Mouse (Mus musculus) CH12.LX (cell line): Measurements from ENCODE around the gene Ankrd39. TPM values are rescaled to one million over a fixed set of nuclear protein-coding genes. Genes with fewer than 3 reads are reported as not detected.

Experiments
- DNase-seq: peaks from one replicate; pipeline ENCODE4 v3.0.0-alpha.2; 2013; ENCODE audit errors: extremely low read depth
- H3K27ac ChIP-seq: 2 replicates; pipeline ENCODE4 v1.5.1; 2012; ENCODE audit warnings: low read depth, mild to moderate bottlenecking, control low read depth, moderate library complexity; ENCODE audit not compliant: insufficient read depth
- H3K27me3 ChIP-seq: replicated peaks from 2 replicates; pipeline ENCODE3; 2012; ENCODE audit warnings: inconsistent platforms
- H3K36me3 ChIP-seq, 2 experiments: replicated peaks in 1 of 2; 2 replicates each; pipeline versions ENCODE3 to v1.6.1; 2012; ENCODE audit warnings: inconsistent platforms in 1 of 2, low read length in 1 of 2, mild to moderate bottlenecking in 1 of 2, mixed read lengths in 1 of 2, moderate library complexity in 1 of 2; ENCODE audit not compliant: control insufficient read depth in 1 of 2, insufficient read depth in 1 of 2
- H3K4me1 ChIP-seq, 2 experiments: 2 replicates each; pipeline ENCODE4 v1.6.1; 2012; ENCODE audit warnings: inconsistent platforms in 1 of 2, moderate library complexity in 1 of 2; ENCODE audit not compliant: insufficient read depth in 2 of 2, control insufficient read depth in 1 of 2
- H3K4me2 ChIP-seq: 2 replicates; pipeline ENCODE4 v1.6.1; 2012; ENCODE audit warnings: low read depth, mild to moderate bottlenecking, control low read depth; ENCODE audit not compliant: poor library complexity, insufficient read depth, severe bottlenecking
- H3K4me3 ChIP-seq, 3 experiments: fragments of 150-350 bp in 1 of 3; sonication (generic) in 1 of 3; replicated peaks in 1 of 3; 2 replicates each; pipeline versions ENCODE3 to v1.5.1; 2011 to 2012; ENCODE audit warnings: low read depth in 2 of 3, low read length in 2 of 3, mild to moderate bottlenecking in 2 of 3, moderate library complexity in 2 of 3, control low read depth in 1 of 3, improper control_type of control experiment in 1 of 3, inconsistent platforms in 1 of 3, mixed read lengths in 1 of 3; ENCODE audit not compliant: poor library complexity in 1 of 3
- H3K79me2 ChIP-seq: replicated peaks from 2 replicates; pipeline ENCODE4 v1.6.1; 2012; ENCODE audit warnings: mild to moderate bottlenecking, moderate library complexity; ENCODE audit not compliant: control insufficient read depth, poor library complexity, insufficient read depth, severe bottlenecking; ENCODE audit errors: extremely low read depth
- H3K9ac ChIP-seq: 2 replicates; pipeline ENCODE4 v1.6.1; 2012; ENCODE audit warnings: low read depth, mild to moderate bottlenecking, control low read depth, moderate library complexity; ENCODE audit not compliant: insufficient read depth
- H3K9me3 ChIP-seq: replicated peaks from 2 replicates; pipeline ENCODE3; 2012; ENCODE audit warnings: low read length, inconsistent platforms, mixed read lengths
- BHLHE40 ChIP-seq: IDR thresholded peaks from 2 replicates; pipeline ENCODE4 v1.6.1; 2011; ENCODE audit warnings: mild to moderate bottlenecking, low read depth, low read length, improper control_type of control experiment
- CHD1 ChIP-seq: IDR thresholded peaks from 2 replicates; pipeline ENCODE4 v1.6.1; 2012; ENCODE audit warnings: low read depth, low read length, improper control_type of control experiment, inconsistent platforms
- CHD2 ChIP-seq: IDR thresholded peaks from 2 replicates; pipeline ENCODE4 v1.6.1; 2011; ENCODE audit warnings: low read length, improper control_type of control experiment
- CTCF ChIP-seq, 2 experiments: IDR thresholded peaks in 1 of 2; conservative IDR thresholded peaks in 1 of 2; 2 replicates each; pipeline ENCODE4 v1.5.1; 2011 to 2012; ENCODE audit warnings: low read depth in 2 of 2, low read length in 2 of 2, improper control_type of control experiment in 1 of 2, inconsistent platforms in 1 of 2, mild to moderate bottlenecking in 1 of 2, moderate library complexity in 1 of 2
- E2F4 ChIP-seq: IDR thresholded peaks from 2 replicates; pipeline ENCODE4 v1.6.1; 2011; ENCODE audit warnings: low read depth, low read length, improper control_type of control experiment; ENCODE audit not compliant: insufficient replicate concordance
- EP300 ChIP-seq: IDR thresholded peaks from 2 replicates; pipeline ENCODE4 v1.6.1; 2011; ENCODE audit warnings: low read length, improper control_type of control experiment
- GABPA ChIP-seq: IDR thresholded peaks from 2 replicates; pipeline ENCODE4 v1.6.1; 2012; ENCODE audit warnings: low read depth, low read length, improper control_type of control experiment, inconsistent platforms; ENCODE audit not compliant: insufficient replicate concordance
- IRF4 ChIP-seq: IDR thresholded peaks from 2 replicates; pipeline ENCODE4 v1.6.1; 2014; ENCODE audit warnings: low read depth, mild to moderate bottlenecking, inconsistent platforms, low read length, improper control_type of control experiment
- JUND ChIP-seq: conservative IDR thresholded peaks from 2 replicates; pipeline ENCODE4 v1.6.1; 2011; ENCODE audit warnings: low read depth, low read length, improper control_type of control experiment
- KAT2A ChIP-seq: IDR thresholded peaks from 2 replicates; pipeline ENCODE4 v1.6.1; 2012; ENCODE audit warnings: low read length, improper control_type of control experiment, inconsistent platforms; ENCODE audit not compliant: insufficient replicate concordance
- MAFK ChIP-seq: IDR thresholded peaks from 2 replicates; pipeline ENCODE4 v1.6.1; 2011; ENCODE audit warnings: low read length, improper control_type of control experiment; ENCODE audit not compliant: insufficient replicate concordance
- MAZ ChIP-seq: IDR thresholded peaks from 2 replicates; pipeline ENCODE4 v1.6.1; 2012; ENCODE audit warnings: low read depth, mild to moderate bottlenecking, inconsistent platforms, low read length, improper control_type of control experiment, moderate library complexity
- MYC ChIP-seq: IDR thresholded peaks from 2 replicates; pipeline ENCODE4 v1.6.1; 2011; ENCODE audit warnings: low read depth, mild to moderate bottlenecking, improper control_type of control experiment, low read length
- POLR2A ChIP-seq: IDR thresholded peaks from 2 replicates; pipeline ENCODE4 v1.6.1; 2011; ENCODE audit warnings: low read depth, mild to moderate bottlenecking, improper control_type of control experiment, low read length
- POLR2AphosphoS2 ChIP-seq: IDR thresholded peaks from 2 replicates; pipeline ENCODE4 v1.6.1; 2011; ENCODE audit warnings: low read depth, low read length, improper control_type of control experiment
- RAD21 ChIP-seq: IDR thresholded peaks from 2 replicates; pipeline ENCODE4 v1.6.1; 2011; ENCODE audit warnings: low read depth, mild to moderate bottlenecking, low read length, improper control_type of control experiment, moderate library complexity
- USF1 ChIP-seq: IDR thresholded peaks from 2 replicates; pipeline ENCODE4 v1.6.1; 2014; ENCODE audit warnings: low read depth, mild to moderate bottlenecking, inconsistent platforms, low read length, improper control_type of control experiment
- ZKSCAN1 ChIP-seq: IDR thresholded peaks from 2 replicates; pipeline ENCODE4 v1.6.1; 2012; ENCODE audit warnings: low read depth, inconsistent platforms, low read length, improper control_type of control experiment, borderline replicate concordance
- ZNF384 ChIP-seq: IDR thresholded peaks from 2 replicates; pipeline ENCODE4 v1.6.1; 2012; ENCODE audit warnings: low read depth, low read length, improper control_type of control experiment, inconsistent platforms
- dilution Hi-C: fragments of 300-500 bp; cut with MboI; formaldehyde crosslinking; loops from 2 replicates; pipeline ENCODE4 v1.14.3; 2020; ENCODE audit warnings: low sequenced_read_pairs; ENCODE audit not compliant: extremely low pct_unique_long_range_greater_than_20kb, extremely low pct_ligation_motif_present
- in situ Hi-C: fragments of 300-500 bp; cut with MboI; formaldehyde crosslinking; loops from 3 replicates; pipeline ENCODE4 v1.14.3; 2019; ENCODE audit warnings: low sequenced_read_pairs, low pct_ligation_motif_present, low pct_unique_long_range_greater_than_20kb, mixed read lengths
- polyA plus RNA-seq: library from polyadenylated mRNA; unstranded; fragments of >175 nt; gene quantifications from 2 replicates; pipeline ENCODE4 v1.2.1, GENCODE M21; 2012; ENCODE audit warnings: low read depth; ENCODE audit not compliant: insufficient read length
- total RNA-seq, 2 experiments: library from RNA; depleted of rRNA; stranded (reverse); fragments of 300-350 nt in 1 of 2; fragments of >200 nt in 1 of 2; gene quantifications; 2 replicates each; pipeline ENCODE4 v1.2.3; 2012 to 2014

Gene Ankrd39
- total and polyA plus RNA-seq, 3 experiments, result 4.3 to 14.8 (median 11.6) TPM

DNA sequence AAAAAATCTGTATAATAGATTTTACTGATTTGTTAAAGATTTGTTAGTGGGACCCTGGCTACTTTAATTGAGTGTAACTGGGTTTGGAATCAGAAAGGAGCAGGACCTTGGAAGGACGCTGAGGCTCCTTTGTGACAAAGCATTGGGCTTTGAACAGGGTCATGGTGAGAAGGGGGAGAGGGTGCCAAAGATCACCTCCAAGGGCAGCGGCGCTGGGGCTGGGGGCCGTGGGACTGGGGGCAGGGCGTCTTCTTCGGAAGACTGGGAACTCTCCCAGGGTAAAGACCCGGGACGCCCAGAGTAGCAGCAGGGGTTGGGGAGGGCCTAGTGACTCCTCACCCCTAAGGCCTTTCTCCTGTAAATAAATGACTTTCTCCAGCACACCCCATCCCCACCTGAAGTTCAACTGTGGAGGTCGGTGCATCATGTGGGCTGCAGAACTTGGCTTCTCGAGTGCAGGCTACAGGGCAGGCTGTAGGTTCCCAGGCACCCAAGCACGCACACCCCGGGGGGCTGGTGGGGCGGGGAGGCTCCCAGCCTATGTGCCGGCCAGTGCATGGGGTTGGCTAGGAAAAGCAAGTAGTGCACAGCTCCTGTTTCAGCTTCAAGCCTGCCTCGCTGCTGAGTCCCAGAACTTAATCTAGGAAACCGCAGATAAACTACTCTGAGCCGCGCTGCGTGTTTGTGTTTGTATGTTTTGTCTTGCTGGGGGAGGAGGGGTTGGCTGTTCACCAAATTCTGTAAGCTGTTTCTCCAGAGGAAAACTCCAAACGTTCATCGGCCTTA, 20.8 kb upstream of the Ankrd39 start:
- in situ Hi-C loops (loop anchor here (5.0 kb wide), 1 partner anchor 34 kb away; no protein-coding TSS in a partner anchor), dilution Hi-C loops (no loop called here)
- Histone ChIP-seq H3K9ac (no peak overlapping the region), H3K4me3 (no peak overlapping the region), H3K4me1 (peaks cover 22 to 63% of the 10 kb centered on the region in 2 experiments), H3K27me3 (no peaks in the 10 kb centered on the region), H3K79me2 (no peaks in the 10 kb centered on the region), H3K4me2 (no peak overlapping the region), H3K27ac (no peak overlapping the region), H3K9me3 (no peaks in the 10 kb centered on the region), H3K36me3 (no peaks in the 10 kb centered on the region)
- TF ChIP-seq POLR2A (no peak), GABPA (no peak), POLR2AphosphoS2 (no peak), ZNF384 (no peak), BHLHE40 (no peak), JUND (no peak), USF1 (no peak), EP300 (no peak), ZKSCAN1 (no peak), MYC (no peak), KAT2A (no peak), MAZ (no peak), CTCF (conservative IDR thresholded peaks at IDR 0.05 in 1 of 2, IDR thresholded peaks at IDR 0.05 in 1 of 2; ENCODE audit: low read depth in 2 of 2, low read length in 2 of 2) (no peak), RAD21 (no peak), CHD1 (no peak), MAFK (no peak), IRF4 (no peak), E2F4 (no peak)
- DNase-seq, result no peak

DNA sequence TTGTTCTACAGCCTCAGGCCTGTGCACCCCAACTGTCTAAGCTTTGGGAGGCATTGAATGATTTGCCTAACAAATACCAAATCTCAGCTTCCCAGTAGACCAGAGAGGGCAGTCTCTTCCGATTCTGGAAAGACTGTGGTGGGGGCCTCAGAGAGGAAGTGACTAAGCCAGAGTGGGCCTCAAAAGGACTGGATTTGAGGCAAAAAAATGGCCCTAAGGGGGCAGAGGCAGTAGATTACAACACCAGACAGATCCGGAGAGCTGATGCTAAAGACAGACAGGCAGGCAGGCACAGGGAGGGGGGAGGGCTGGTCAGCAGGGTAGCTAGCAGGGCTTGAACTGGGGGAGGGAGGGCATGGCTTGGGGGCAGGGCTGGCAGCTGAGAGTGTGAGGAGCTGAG, 19.2 kb upstream of the Ankrd39 start:
- Histone ChIP-seq H3K27me3 (no peaks in the 10 kb centered on the region), H3K27ac (no peak overlapping the region), H3K36me3 (no peaks in the 10 kb centered on the region), H3K9me3 (no peaks in the 10 kb centered on the region), H3K4me1 (peaks cover 20 to 56% of the 10 kb centered on the region in 2 experiments), H3K4me2 (no peak overlapping the region), H3K9ac (no peak overlapping the region), H3K4me3 (no peak overlapping the region), H3K79me2 (no peaks in the 10 kb centered on the region)
- dilution Hi-C loops (no loop called here), in situ Hi-C loops (loop anchor here (5.0 kb wide), 1 partner anchor 36 kb away; no protein-coding TSS in a partner anchor)
- TF ChIP-seq IRF4 (0 out of 2 replicates have a peak, but pooled peaks have one; percentile 3), ZNF384 (0 out of 2 replicates have a peak, but pooled peaks have one; percentile 5), CHD2 (no peak)
- peak; percentile 33 for DNase-seq
